Mouse (Mus musculus) kidney, adult 9 months (tissue): ENCODE results near the gene Gtf2i.

Source experiments
- DNase-seq: peaks from one replicate; pipeline ENCODE4 v3.0.0; 2022

Gtf2i gene

DNA sequence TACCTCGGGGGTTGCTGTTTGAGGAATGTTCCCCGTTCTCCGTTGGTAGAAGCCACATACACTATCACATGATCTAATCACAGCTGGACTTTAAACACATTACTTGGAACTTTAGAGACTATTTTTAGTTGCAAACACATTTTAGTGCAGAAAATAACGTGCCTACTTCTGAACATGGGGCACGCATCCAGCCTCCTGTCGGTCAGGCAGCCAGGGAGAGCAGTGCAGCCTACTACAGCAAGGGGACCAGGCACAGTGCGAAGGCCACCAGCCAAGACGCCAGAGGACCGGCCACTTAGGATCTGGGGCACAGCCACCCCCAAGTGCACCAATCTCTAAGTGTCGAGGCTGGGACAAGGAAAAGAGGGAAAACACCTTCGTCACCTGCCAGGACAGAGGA is 39.5 kb downstream of the Gtf2i start:
- DNase-seq, result peak; percentile 83

DNA sequence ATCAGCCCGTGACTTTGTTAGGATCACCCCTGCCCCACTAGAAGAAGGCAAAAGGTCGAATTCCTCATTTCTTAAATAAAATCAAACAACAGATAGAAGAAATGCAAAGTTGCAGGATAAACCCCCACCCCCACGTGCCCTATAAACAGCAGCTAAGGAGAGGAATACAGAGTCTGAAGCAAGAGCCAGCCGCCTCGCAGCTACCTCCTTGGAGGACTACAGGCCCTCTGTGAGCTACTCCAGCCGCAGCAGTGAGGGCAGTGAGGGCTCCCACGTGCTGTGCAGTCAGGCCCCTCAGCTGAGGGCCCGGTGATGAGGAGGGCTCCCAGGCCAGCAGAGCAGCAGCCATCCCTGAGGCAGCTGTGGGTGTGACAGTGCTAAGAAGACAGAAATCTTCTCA is 40.8 kb downstream of the Gtf2i start:
- DNase-seq, result peak; percentile 43

DNA sequence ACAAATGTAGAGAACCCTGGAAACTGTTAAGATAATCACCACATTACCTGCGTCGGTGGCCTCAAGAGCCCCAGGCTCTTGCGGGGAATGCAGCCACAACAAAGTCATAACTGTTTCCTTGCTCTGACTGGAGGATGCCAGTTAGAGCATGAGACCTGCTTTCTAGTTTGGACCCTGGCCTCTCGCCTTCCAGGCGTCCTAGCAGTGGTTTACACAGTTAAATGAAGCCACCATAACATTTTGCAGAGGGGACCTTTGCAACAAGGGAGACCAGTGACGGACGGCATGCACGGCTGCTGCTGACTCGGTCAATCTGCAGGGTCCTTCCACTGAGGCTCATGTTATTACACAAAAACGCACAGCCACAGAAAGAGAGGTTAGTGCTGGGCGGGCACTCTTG is 41.8 kb downstream of the Gtf2i start:
- DNase-seq, result peak; percentile 70

DNA sequence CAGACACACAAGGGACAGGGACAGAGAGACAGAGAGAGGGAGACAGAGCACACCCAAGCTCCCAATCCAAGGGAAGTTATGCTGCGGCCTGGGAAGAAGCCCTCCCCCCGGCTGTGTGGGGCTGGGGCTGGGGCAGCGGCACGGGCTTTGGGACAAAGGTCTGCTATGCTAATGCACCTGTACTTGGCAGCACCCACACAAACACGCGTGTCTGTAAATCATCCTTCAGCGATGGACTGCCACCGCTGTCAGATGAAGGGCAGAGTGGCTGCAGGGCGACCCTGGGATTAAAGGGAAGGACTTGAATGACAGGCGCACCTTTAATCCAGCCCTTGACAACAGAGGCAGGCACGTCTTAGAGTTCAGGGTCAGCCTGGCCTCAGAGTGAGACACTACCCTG is 43.1 kb downstream of the Gtf2i start:
- peak; percentile 86 for DNase-seq

DNA sequence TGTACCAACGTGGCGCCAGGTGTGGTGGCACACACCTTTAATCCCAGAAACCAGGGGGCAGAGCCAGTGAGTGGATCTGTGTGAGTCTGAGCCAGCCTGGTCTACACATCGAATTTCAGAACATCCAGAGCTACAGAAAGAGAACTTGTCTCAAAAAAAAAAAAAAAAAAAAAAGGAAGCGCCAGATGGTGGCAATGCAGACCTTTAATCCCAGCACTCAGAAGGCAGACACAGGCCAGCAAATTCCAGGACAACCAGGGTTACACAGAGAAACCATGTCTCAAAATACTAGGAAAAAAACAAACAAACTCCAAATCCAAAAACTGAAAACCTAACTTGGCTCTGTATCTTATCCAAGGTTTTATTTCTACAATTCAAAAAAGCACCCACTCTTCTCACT is 44.0 kb downstream of the Gtf2i start:
- DNase-seq, result peak; percentile 46

DNA sequence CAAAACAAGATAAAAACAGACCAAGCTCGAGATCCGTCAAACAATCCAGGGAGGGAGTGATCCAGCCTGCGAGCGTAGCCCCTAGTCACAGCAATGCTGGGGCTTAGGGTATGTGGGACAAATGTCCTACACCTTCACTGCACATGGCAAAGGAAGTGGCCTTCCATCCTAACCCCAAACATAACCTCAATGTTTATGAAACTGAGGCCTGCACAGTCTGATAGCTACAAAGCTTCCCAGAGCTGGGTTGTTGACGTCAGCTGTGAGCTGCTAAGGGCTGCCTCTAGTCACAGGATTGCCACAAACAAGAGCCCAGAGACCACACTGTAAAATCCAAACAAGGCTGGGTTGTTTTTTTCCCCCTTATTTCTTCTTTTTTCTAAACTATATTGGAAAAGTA is 44.8 kb downstream of the Gtf2i start:
- DNase-seq, result no peak

DNA sequence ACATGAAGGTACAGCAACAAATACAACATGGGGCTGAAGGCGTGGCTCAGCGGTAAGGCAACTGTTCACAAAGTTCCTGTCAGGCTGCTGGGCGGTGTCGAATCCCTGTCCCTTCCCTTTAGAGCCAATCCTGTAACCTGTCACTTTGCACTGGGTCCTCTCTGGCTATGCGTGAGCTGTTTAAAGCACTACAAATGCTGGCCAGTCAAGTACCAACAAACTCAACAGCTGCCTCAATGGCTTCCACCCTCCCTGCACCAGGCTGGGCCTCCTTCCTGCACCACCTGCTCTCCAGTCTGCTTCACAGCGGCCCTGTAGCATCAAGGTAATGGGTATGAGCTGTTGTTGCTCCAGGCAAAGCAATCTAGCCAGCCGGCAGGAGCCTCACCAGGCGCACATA is 45.8 kb downstream of the Gtf2i start:
- no peak for DNase-seq

DNA sequence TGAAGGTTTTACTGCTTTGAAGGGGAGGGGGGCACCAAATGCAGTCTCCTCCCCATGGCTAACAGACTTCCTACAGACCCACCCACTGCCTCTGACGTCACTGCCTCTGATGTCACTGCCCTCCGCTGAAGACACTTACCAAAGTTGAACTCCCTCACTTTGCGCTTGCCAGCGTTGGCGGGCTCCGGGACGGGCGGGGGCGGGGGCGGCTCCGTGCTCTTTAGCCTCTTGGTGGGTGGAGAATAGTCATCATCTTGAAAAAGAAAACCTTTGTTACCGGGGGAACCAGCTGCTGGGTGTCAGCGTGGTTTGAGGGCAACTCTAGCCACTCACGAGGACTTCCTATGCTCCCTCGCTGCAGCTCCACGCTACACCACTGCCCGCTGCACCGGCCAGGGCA is 48.2 kb downstream of the Gtf2i start:
- peak; percentile 34 for DNase-seq

DNA sequence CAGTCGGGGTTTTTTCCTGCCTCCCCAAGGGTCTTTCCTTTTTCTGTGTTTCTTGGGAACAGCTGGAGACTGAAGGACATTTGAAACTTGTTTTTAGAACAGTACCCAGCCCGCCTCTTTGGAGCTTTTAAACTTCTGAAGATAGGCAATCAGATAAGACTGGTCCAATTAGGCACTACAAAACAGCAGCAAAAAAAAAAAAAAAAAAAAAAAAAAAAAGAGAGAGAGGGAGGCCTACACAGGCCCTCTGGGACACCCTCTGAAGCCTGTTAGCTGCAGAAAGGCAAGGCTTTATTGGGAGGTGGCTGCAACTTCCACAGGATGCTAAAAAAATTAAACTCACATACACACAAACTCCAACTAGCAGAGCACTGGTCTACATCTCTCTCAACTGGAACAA is 48.7 kb downstream of the Gtf2i start:
- no peak for DNase-seq

DNA sequence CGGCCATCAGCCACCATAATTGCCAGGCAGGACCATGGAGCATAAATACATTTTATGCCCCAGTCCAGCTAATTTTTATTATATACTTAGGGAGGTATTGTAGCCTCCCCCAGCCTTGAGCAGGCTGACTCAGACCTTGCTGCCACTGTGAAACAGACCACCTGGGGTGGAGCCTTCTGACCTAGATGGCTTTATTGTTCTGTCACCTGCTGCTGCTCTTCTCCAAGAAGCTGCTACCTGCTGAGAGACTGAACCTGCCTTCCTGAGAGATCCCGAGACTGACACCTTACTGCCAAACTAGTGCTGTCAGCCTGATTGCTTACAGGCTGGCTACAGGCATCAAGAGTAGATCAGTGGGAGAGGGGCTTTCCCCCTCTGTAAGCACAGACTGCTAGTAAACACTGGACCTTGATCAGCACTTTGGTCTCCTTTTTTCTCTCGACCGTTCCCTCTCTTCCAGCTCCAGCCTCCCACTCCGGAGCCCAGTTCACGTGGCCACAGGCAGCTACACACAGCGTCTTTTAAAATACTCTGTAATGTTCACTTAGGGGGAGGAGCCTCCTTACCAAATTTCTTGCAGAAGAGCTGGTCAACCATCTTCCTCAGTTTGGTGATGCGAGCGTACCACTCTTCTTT is 54.4 kb downstream of the Gtf2i start:
- DNase-seq, result no peak

DNA sequence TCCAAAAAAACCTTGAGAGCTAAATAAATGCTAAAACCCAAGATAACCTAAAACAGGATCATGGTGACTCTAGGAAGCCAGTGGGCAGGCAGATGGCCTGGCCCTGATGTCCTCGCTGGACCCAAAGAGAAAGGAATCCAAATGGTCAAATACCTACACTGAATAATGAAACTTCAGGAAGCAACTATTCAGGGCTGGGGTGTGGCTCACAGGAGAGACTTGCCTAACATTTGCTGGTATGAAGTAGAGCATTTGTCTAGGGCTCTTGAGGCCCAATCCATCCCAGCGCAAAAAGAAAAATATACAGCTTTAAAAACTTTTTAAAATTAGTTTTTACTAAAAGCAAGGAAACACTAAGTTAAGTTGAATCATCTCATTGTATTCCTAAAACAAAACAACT is 55.6 kb downstream of the Gtf2i start:
- no peak for DNase-seq

DNA sequence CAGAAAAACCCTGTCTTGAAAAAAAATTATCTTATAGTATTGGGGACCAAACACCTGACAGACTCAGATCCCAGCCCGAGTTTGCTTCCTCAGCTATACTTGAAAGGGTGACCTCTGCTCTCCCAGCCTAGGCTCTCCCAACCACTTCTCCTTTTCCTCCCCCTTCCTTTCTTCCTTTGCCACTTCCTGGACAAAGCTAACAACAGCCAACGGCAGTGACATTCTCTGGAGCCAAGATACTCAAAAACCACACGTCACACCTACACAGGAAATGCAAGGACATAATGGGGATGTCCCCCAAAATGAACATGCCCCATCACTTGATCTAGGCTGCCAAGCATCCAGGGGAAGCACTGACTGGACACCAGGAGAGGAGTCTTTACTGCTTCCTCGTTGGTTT is 56.2 kb downstream of the Gtf2i start:
- no peak for DNase-seq

DNA sequence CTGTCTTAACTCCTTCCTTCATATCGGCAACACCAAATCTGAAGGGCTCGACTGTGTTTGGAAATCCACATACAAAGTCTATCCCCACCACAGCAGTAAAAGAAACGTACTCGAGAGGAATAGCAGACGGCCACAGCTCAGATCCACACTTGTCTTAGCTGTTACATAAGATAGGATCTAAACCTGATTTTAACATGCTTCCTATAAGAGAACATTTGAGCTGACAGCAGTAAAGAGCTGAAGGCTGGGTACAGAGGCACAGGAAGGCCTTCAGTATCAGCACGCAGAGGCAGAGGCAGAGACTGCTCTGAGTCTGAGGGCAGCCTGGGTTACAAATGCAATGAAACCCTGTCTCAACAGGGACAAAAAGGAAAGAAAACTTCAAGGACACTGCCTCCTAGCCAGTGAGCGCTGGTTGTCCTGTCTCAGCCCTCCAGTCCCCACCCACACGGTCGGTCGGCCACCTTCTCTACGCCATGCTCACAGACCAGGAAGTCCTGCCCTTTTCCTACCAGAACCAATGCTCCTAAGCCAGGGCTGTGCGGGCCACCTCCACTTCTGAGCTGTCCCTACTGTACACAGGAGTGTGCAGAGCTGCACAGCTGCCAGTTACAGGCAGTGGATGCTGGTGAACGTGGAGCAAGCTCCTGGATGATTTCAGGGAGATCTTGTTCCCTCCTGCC is 57.1 kb downstream of the Gtf2i start:
- DNase-seq, result no peak

DNA sequence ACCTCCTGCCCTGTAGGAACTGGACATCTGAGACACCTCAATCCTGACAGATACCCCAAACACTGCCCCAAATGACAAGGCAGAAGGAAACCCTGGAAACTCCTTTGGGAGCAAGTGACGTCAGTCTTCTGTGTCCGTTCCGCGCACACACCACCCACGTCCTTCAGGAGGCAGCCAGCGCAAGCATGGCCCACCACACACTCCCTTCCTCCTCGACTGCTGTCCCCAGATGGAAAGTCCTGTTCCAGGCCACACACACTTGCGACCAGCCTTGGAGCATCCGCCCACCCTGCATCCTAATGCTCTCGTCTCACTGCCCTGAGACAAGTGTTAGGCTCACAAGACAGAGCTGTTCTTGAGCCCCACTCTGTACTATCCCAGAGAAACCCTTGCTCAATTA is 59.3 kb downstream of the Gtf2i start:
- DNase-seq, result no peak

DNA sequence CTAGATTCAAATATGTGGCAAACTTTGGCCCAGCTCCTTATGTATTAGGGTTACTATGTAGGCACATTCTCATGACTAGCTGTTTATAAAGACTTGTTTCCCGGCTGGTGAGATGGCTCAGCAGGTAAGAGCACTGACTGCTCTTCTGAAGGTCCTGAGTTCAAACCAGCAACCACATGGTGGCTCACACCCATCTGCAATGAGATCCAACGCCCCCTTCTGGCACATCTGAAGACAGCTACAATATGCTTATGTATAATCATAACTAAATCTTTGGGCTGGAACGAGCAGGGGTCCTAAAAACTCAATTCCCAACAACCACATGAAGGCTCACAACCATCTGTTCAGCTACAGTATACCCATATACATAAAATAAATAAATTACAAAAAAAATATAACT is 60.8 kb downstream of the Gtf2i start:
- no peak for DNase-seq

DNA sequence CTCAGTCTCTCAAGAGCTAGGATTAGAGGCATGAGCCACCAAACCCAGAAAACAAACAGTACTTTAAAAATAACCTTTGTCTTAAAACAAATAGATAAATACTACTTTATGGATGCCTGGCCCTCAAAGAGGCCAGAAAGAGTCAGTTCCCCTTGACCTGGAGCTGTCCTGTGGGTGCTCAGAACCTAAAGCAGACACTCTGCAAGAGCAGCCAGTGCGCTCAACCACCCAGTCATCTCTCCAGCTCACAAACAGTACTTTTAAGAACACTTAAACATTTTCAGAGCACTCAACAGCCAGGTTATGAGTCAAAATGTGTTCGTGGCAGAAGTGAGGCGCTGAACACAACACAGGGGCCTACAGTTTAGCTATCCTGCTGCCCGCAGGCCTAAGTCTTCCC is 63.5 kb downstream of the Gtf2i start:
- no peak for DNase-seq

DNA sequence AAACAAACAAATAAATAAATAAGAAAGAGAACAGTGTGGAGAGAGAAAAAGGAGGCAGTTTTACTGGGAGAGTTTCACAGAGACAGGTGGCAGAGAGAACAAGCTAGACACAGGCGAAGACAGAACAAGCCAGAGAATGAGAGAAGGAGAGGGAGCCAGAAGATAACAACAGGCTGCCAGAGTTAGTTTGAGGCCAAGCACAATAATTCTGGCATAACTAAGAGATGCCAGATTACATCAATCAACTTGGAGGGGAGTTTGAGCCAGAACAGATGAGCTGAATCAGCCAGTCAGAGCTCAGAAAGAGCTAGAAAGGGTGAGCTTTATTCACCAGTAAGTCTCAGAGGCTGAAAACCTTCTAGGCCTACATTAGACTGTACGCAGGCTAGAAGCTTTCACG is 64.0 kb downstream of the Gtf2i start:
- DNase-seq, result no peak

DNA sequence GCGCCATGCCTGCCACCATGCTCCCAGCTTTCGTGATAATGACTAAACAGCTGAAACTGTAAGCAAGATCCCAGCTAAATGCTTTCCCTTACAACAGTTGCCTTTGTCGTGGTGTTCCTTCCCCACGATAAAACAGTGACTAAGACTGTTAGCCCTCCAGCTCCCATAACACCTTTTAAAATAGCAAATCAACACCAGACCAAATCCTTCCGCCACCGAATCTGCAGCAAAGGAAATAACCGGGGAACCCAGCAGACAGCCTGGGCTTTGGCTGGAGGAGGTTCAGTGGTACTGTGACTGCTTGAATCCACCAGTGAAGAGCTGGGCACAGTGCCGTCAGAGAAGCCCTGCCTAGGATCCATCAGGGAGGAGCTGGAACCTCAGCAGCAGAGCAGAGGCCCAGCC is 65.3 kb downstream of the Gtf2i start:
- DNase-seq, result no peak

DNA sequence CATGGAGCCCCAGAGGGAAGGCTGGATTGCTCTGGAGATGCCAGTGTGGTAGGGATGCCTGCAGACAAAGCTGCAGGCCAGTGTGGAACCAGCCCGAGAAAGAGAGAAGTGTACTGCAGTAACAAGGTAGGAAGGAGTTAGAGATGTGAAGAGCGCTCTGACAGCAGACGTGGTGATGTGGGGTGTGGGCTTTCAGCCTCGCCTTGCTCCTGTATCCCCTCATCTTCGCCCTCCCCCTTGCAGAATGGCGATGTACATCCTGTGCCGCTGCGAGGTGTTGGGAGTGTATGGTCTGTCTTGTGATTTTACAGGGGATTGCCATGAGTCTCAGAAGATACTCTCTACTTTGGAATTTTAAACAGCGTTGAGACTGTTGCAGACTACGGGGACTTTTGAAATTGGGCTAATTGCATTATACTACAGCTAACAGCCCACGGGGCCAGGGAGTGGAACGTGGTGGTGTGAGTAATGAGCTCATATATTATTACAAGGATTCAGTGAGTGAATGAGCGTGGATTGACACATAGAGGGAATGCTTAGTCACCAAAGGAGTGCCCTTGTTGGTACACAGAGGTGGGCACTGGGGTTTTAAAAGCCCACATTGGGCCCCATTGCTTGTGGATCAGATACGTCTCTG is 65.8 kb downstream of the Gtf2i start:
- DNase-seq, result no peak

DNA sequence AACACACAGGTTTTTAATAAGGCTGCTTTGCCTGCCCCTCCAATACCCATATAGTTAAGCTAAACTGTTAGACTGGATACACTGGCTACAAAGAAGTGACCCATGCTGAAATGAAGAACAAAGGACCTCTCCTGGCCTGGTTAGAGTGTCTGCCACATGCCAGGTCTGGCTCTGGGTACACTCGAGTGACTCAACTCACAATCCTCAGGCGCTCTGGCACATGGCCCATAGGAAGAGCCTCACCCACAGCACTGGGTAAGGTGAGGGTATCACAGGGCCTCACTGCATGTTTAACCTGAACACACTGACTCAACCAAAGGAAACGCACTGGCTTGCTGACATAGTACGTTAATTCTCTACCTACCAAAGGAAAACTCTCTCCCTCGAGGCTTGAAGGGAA is 68.4 kb downstream of the Gtf2i start:
- DNase-seq, result no peak

DNA sequence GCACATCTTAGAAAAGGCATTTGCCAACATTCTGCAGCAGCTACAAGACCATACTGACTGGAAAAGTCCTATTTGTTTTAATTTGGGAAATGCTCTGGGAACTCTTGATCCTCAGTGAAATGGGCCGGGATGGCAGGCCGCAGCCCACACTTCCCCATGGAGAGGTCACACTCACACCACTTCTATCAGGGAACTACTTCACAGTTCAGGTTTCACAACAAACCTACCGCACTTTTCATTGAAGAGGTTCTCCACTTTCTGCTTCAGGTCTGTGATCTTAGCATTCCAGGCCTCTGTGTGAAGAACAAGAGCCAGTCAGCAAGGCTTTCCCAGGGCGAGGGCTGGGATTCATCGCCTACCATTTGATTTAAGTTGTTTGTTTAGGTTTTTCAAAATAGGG is 69.7 kb downstream of the Gtf2i start:
- no peak for DNase-seq

DNA sequence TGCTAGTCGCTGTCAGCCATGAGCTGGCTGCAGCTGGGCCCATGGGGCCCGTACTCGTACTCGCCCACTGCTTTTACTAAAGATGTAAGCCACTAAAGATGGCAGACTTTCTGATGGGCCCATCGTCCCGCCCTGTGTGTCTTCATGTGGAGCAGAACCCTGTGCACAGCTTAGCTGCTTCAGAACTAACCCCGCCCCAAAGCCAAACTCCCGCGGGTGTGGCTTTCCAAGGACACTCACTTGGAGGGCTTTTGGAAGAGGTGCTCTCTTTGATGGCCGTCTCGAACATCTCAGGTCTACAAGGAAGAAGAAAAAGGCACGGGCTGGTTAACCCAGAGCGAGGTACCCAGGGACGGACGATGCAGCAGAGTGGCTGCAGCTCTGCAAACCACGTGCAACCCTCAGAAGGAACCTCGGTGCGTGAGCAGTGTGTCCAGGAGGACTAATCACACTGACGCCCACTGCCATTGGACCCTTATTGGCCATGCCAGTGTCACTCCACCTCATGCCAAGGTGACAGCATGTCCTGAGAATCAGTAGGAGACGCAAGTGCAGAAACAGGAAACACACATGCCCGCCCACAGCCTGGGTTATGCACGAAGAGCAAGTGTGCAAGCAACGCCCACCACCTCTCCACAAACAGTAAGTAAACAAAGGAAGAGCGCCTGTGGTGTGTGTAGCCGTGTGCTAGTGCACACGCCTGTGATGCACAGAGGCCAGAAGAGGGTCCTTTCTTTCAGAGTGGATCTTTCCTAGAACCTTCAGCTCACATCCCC is 70.7 kb downstream of the Gtf2i start:
- DNase-seq, result no peak

DNA sequence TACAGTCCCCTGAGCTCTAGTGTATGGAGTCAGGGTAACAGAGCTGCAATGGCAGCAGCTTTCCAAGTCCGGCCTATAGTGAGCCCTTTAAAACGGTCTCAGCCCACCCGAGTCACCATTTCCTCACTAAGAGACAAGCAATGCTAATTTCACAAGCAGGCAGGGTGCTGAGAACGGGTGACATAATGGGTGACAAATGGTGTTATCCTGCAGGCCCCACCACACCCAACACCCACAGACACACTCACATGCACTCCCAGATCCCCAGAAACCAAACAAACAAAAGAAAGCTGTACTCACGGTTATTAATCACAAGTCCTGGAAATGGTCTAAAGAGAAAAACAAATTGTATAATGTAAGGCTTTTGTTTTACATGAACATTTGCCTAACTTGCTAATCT is 72.7 kb downstream of the Gtf2i start:
- no peak for DNase-seq
